Mouse (Mus musculus) CD4-positive, CD25-positive, alpha-beta regulatory T cell, adult 2 months (primary cell): ENCODE data around the gene B4galt2.
A peak's percentile ranks its signal among the peaks of the same experiment; 100 is the strongest.

Experiments
- DNase-seq: peaks from one replicate; pipeline ENCODE4 v3.0.0-alpha.2; 2012; ENCODE audit warnings: low read depth, low spot score

B4galt2 gene

GRCm38 (mm10) chr4:117870437-117870836, 12.8 kb downstream of the B4galt2 start:
- DNase-seq, result no peak

- DNase-seq, result no peak
Measured at GRCm38 (mm10) chr4:117869317-117869716, 14.0 kb downstream of the B4galt2 start.

GRCm38 (mm10) chr4:117867823-117868222, 15.5 kb downstream of the B4galt2 start:
- DNase-seq, result peak; percentile 66

- DNase-seq, result no peak
Measured at GRCm38 (mm10) chr4:117867000-117867399, 16.3 kb downstream of the B4galt2 start.

GRCm38 (mm10) chr4:117866083-117866482, 17.2 kb downstream of the B4galt2 start:
- no peak for DNase-seq

- no peak for DNase-seq
Measured at GRCm38 (mm10) chr4:117862823-117863222, 20.5 kb downstream of the B4galt2 start.

- DNase-seq, result no peak
Measured at GRCm38 (mm10) chr4:117860570-117860969, 22.7 kb downstream of the B4galt2 start.

GRCm38 (mm10) chr4:117858794-117859193, 24.5 kb downstream of the B4galt2 start:
- peak; percentile 35 for DNase-seq

GRCm38 (mm10) chr4:117855146-117855545, 28.1 kb downstream of the B4galt2 start:
- no peak for DNase-seq

GRCm38 (mm10) chr4:117852152-117852868, 31.0 kb downstream of the B4galt2 start:
- DNase-seq, result no peak

GRCm38 (mm10) chr4:117850871-117851270, 32.4 kb downstream of the B4galt2 start:
- DNase-seq, result no peak

GRCm38 (mm10) chr4:117850176-117850575, 33.1 kb downstream of the B4galt2 start:
- DNase-seq, result no peak

- DNase-seq, result no peak
Measured at GRCm38 (mm10) chr4:117849506-117849905, 33.8 kb downstream of the B4galt2 start.

GRCm38 (mm10) chr4:117849063-117849462, 34.2 kb downstream of the B4galt2 start:
- no peak for DNase-seq

- DNase-seq, result no peak
Measured at GRCm38 (mm10) chr4:117847011-117847410, 36.3 kb downstream of the B4galt2 start.

- no peak for DNase-seq
Measured at GRCm38 (mm10) chr4:117846261-117846660, 37.0 kb downstream of the B4galt2 start.

GRCm38 (mm10) chr4:117845316-117845715, 38.0 kb downstream of the B4galt2 start:
- DNase-seq, result no peak

GRCm38 (mm10) chr4:117844467-117844866, 38.8 kb downstream of the B4galt2 start:
- DNase-seq, result no peak

- no peak for DNase-seq
Measured at GRCm38 (mm10) chr4:117843101-117843500, 40.2 kb downstream of the B4galt2 start.

- DNase-seq, result no peak
Measured at GRCm38 (mm10) chr4:117841566-117841965, 41.7 kb downstream of the B4galt2 start.

GRCm38 (mm10) chr4:117840821-117841220, 42.5 kb downstream of the B4galt2 start:
- DNase-seq, result no peak

- DNase-seq, result no peak
Measured at GRCm38 (mm10) chr4:117839366-117839765, 43.9 kb downstream of the B4galt2 start.

GRCm38 (mm10) chr4:117837271-117837670, 46.0 kb downstream of the B4galt2 start:
- no peak for DNase-seq
